ENCODE assay signal across 13 mouse cellular contexts in genomic region chr6:92532331-92532730, GRCm38 (mm10).
DNase-seq lines count a peak whose midpoint lies in the region; ATAC-seq and TF ChIP-seq lines count a peak whose summit lies in the region.
"Had no signal": no experiment of that assay in that cellular context is flagged by ENCODE, and none has a peak within 500 bp of the region (broad histone marks: within the 10 kb centered on the region; RNA-seq: fewer than 3 reads in every experiment).

No protein-coding gene starts in this region.

- H3K4me2 ChIP-seq in heart, embryonic 16.5 days (ENCODE audit: low read depth, low read length), result peak overlapping the region; percentile 75; the same call in 1 of the 2 replicates
- peak overlapping the region; percentile 57; the same call in 1 of the 2 replicates for H3K4me2 ChIP-seq in neural tube, embryonic 15.5 days
- no peak overlapping the region for H3K4me2 ChIP-seq in forebrain, embryonic 13.5 days
- H3K4me2 ChIP-seq: hindbrain, embryonic 13.5 days; midbrain, embryonic 13.5 days had no signal

- no peaks in the 10 kb centered on the region for H3K27me3 ChIP-seq in heart, embryonic 16.5 days (ENCODE audit: control insufficient read depth, insufficient read depth, low read length)
- no peaks in the 10 kb centered on the region for H3K27me3 ChIP-seq in neural tube, embryonic 15.5 days (replicated peaks)
- no peaks in the 10 kb centered on the region for H3K27me3 ChIP-seq in forebrain, embryonic 13.5 days
- H3K27me3 ChIP-seq: hindbrain, embryonic 13.5 days; midbrain, embryonic 13.5 days had no signal

- intact Hi-C loops in gastrocnemius, postnatal 14 days (cut with DNase I; ENCODE audit: low total_unique reads), result no loop called here

- WGBS in heart, embryonic 16.5 days, result 51% methylated on average over 6 of the region's 6 CpGs
- 56% methylated on average over 6 of the region's 6 CpGs for WGBS in neural tube, embryonic 15.5 days
- WGBS in forebrain, embryonic 13.5 days, result 77% methylated on average over 6 of the region's 6 CpGs

- no peak for ATAC-seq in heart, embryonic 16.5 days (replicated peaks; ENCODE audit: extremely low read depth, insufficient read depth, low FRiP score)
- ATAC-seq in neural tube, embryonic 15.5 days (ENCODE audit: low FRiP score), result no peak
- no peak for ATAC-seq in forebrain, embryonic 13.5 days
- ATAC-seq: midbrain, embryonic 13.5 days had no signal

- H3K9ac ChIP-seq in heart, embryonic 16.5 days (ENCODE audit: low read length), result no peak overlapping the region
- H3K9ac ChIP-seq in neural tube, embryonic 15.5 days (replicated peaks), result no peak overlapping the region
- H3K9ac ChIP-seq in forebrain, embryonic 13.5 days, result no peak overlapping the region
- H3K9ac ChIP-seq: hindbrain, embryonic 13.5 days; midbrain, embryonic 13.5 days had no signal

- peak; percentile 8 for DNase-seq in gastrocnemius, postnatal 14 days
- DNase-seq in gastrocnemius, adult 8-10 months (ENCODE audit: low spot score in 2 of 2), result no peak
- DNase-seq in layer of hippocampus, adult 2 months (ENCODE audit: low spot score in 2 of 2), result no peak
- DNase-seq in layer of hippocampus, adult 18-20 months (ENCODE audit: low spot score in 2 of 2), result no peak
- DNase-seq in urinary bladder, postnatal 4 days (ENCODE audit: low spot score in 2 of 2), result no peak
- DNase-seq: cerebellum, adult 18-20 months; right cerebral cortex, postnatal 25 days had no signal

- no peaks in the 10 kb centered on the region for H3K36me3 ChIP-seq in heart, embryonic 16.5 days (ENCODE audit: control insufficient read depth, insufficient read depth)
- H3K36me3 ChIP-seq in neural tube, embryonic 15.5 days, result no peaks in the 10 kb centered on the region
- no peaks in the 10 kb centered on the region for H3K36me3 ChIP-seq in forebrain, embryonic 13.5 days (ENCODE audit: poor library complexity, severe bottlenecking)
- H3K36me3 ChIP-seq: hindbrain, embryonic 13.5 days; limb, embryonic 10.5 days; midbrain, embryonic 13.5 days had no signal

- H3K4me1 ChIP-seq in heart, embryonic 16.5 days (ENCODE audit: control insufficient read depth, insufficient read depth, low read length), result 0 out of 2 replicates have a peak, but pooled peaks cover 7% of the 10 kb centered on the region
- H3K4me1 ChIP-seq in neural tube, embryonic 15.5 days, result peaks cover 37% of the 10 kb centered on the region
- peaks cover 6% of the 10 kb centered on the region; the same call in 1 of the 2 replicates for H3K4me1 ChIP-seq in forebrain, embryonic 13.5 days

- peak overlapping the region; percentile 53 for H3K4me3 ChIP-seq in layer of hippocampus, adult 2 months
- no peak overlapping the region for H3K4me3 ChIP-seq in heart, embryonic 16.5 days (ENCODE audit: low read length)
- H3K4me3 ChIP-seq in neural tube, embryonic 15.5 days (replicated peaks), result no peak overlapping the region; the same call in 1 of the 2 replicates
- no peak overlapping the region for H3K4me3 ChIP-seq in forebrain, embryonic 13.5 days
- H3K4me3 ChIP-seq: hindbrain, embryonic 13.5 days; limb, embryonic 10.5 days; midbrain, embryonic 13.5 days had no signal

- TF ChIP-seq CTCF in layer of hippocampus, adult 2 months (conservative IDR thresholded peaks at IDR 0.05), result no peak

- H3K27ac ChIP-seq in layer of hippocampus, adult 2 months, result peak overlapping the region; percentile 75
- peak overlapping the region; percentile 9; the same call in 1 of the 2 replicates for H3K27ac ChIP-seq in heart, embryonic 16.5 days (ENCODE audit: low read length)
- H3K27ac ChIP-seq in neural tube, embryonic 15.5 days (replicated peaks), result peak overlapping the region; percentile 38
- H3K27ac ChIP-seq in forebrain, embryonic 13.5 days, result no peak overlapping the region
- H3K27ac ChIP-seq: limb, embryonic 10.5 days; midbrain, embryonic 13.5 days had no signal

- H3K9me3 ChIP-seq in heart, embryonic 16.5 days (replicated peaks; ENCODE audit: control insufficient read depth, low read length), result no peaks in the 10 kb centered on the region
- H3K9me3 ChIP-seq in neural tube, embryonic 15.5 days (replicated peaks), result no peaks in the 10 kb centered on the region
- H3K9me3 ChIP-seq in forebrain, embryonic 13.5 days (replicated peaks), result no peaks in the 10 kb centered on the region
- H3K9me3 ChIP-seq: hindbrain, embryonic 13.5 days; limb, embryonic 10.5 days; midbrain, embryonic 13.5 days had no signal
